Mouse (Mus musculus) midbrain, postnatal 0 days (tissue): ENCODE measurements around the gene Slc1a2. TPM values are rescaled to one million over a fixed set of nuclear protein-coding genes. Genes with fewer than 3 reads are reported as not detected.

ENCODE experiments used
- ATAC-seq: fragments of 200-750 bp; cut with Nextera tagmentation; 2 replicates; pipeline ENCODE4 v1.8.0; 2017; ENCODE audit warnings: moderate number of reproducible peaks, mild to moderate bottlenecking, moderate TSS enrichment, moderate library complexity; ENCODE audit not compliant: low FRiP score
- DNase-seq: peaks from one replicate; pipeline ENCODE4 v3.0.0-alpha.2; 2015; ENCODE audit warnings: low spot score
- H3K27ac ChIP-seq: fragments of 300-500 bp; sonication (generic); 2 replicates; pipeline ENCODE4 v1.5.1; 2014; ENCODE audit warnings: low read depth, mild to moderate bottlenecking, low read length, mixed read lengths
- H3K27me3 ChIP-seq: fragments of 300-500 bp; sonication (generic); 2 replicates; pipeline ENCODE4 v1.6.1; 2014; ENCODE audit warnings: low read length, control low read depth, mixed read lengths; ENCODE audit not compliant: insufficient read depth
- H3K36me3 ChIP-seq: fragments of 300-500 bp; sonication (generic); 2 replicates; pipeline ENCODE4 v1.6.1; 2014; ENCODE audit warnings: low read length, control low read depth, mixed read lengths; ENCODE audit not compliant: insufficient read depth
- H3K4me1 ChIP-seq: fragments of 300-500 bp; sonication (generic); 2 replicates; pipeline ENCODE4 v1.6.1; 2014; ENCODE audit warnings: mild to moderate bottlenecking, control low read depth, antibody characterized with exemption, low read length, mixed read lengths; ENCODE audit not compliant: insufficient read depth
- H3K4me2 ChIP-seq: fragments of 300-500 bp; sonication (generic); 2 replicates; pipeline ENCODE4 v1.6.1; 2014; ENCODE audit warnings: low read depth, mild to moderate bottlenecking, low read length, mixed read lengths; ENCODE audit not compliant: poor library complexity, severe bottlenecking
- H3K4me3 ChIP-seq: fragments of 300-500 bp; sonication (generic); 2 replicates; pipeline ENCODE4 v1.5.1; 2014; ENCODE audit warnings: low read depth, mild to moderate bottlenecking, low read length, moderate library complexity
- H3K9ac ChIP-seq: fragments of 300-500 bp; sonication (generic); replicated peaks from 2 replicates; pipeline ENCODE4 v1.6.1; 2014; ENCODE audit warnings: mild to moderate bottlenecking, low read length, moderate library complexity, mixed read lengths; ENCODE audit not compliant: poor library complexity, severe bottlenecking
- H3K9me3 ChIP-seq: fragments of 300-500 bp; sonication (generic); 2 replicates; pipeline ENCODE4 v1.6.1; 2016; ENCODE audit warnings: low read length, control low read depth
- CTCF ChIP-seq: IDR thresholded peaks from 2 replicates; pipeline ENCODE4 v1.5.1; 2016; ENCODE audit warnings: antibody characterized with exemption, mild to moderate bottlenecking
- WGBS: fragments of 180-500 bp; shearing (Covaris S2); extraction: QIAGEN DNeasy Blood & Tissue Kit; methylation state at CpG from one replicate; pipeline ENCODE4 v1.1.7; 2014; 5-methylcytosine and 5-hydroxymethylcytosine counted together
- polyA plus RNA-seq: library from polyadenylated mRNA; unstranded; fragments of >200 nt; fragmentation: Nextera tagmentation; extraction: Ambion mirVana; gene quantifications from 2 replicates; pipeline ENCODE4 v1.2.1, GENCODE M21; 2015
- total RNA-seq: library from RNA; depleted of rRNA; stranded (reverse); fragments of >200 nt; gene quantifications from 2 replicates; pipeline ENCODE4 v1.2.3, GENCODE M21; 2014; rRNA removed

Gene Slc1a2
- total RNA-seq (97.1 and 102 TPM in 2 replicates), polyA plus RNA-seq (13.4 and 15.7 TPM in 2 replicates)

- Histone ChIP-seq H3K36me3 (no peaks in the 10 kb centered on the region), H3K9ac (peak within 1 kb of the TSS; percentile 79), H3K27me3 (no peaks in the 10 kb centered on the region), H3K4me3 (peak within 1 kb of the TSS; percentile 83), H3K27ac (peak within 1 kb of the TSS; percentile 88), H3K4me1 (peaks cover 21% of the 10 kb centered on the region; the same call in 1 of the 2 replicates), H3K4me2 (peak within 1 kb of the TSS; percentile 87), H3K9me3 (no peaks in the 10 kb centered on the region)
- DNase-seq: no peak
- TF ChIP-seq CTCF: no peak
- peak; percentile 54 for ATAC-seq
- under 1% methylated on average over 17 of the region's 20 CpGs for WGBS
These were observed at the start of gene Slc1a2 for GRCm38 (mm10) chr2:102658163-102658660. Gene Slc1a2, plus strand, starts transcription at chr2:102658659.

GRCm38 (mm10) chr2:102610485-102610884 is 48.0 kb upstream of the Slc1a2 start:
- no peaks in the 10 kb centered on the region for H3K9me3 ChIP-seq
- 96% methylated on average over 4 of the region's 4 CpGs for WGBS
- no peak overlapping the region for H3K27ac ChIP-seq
- no peak overlapping the region for H3K4me2 ChIP-seq
- H3K9ac ChIP-seq: no peak overlapping the region
- DNase-seq (no peak), ATAC-seq (no peak)
- no peaks in the 10 kb centered on the region for H3K27me3 ChIP-seq
- no peak for TF ChIP-seq CTCF
- H3K36me3 ChIP-seq: no peaks in the 10 kb centered on the region
- H3K4me3 ChIP-seq: no peak overlapping the region
- H3K4me1 ChIP-seq: no peaks in the 10 kb centered on the region

GRCm38 (mm10) chr2:102616637-102617036 is 41.8 kb upstream of the Slc1a2 start:
- Histone ChIP-seq H3K4me2 (no peak overlapping the region), H3K27ac (no peak overlapping the region), H3K9me3 (no peaks in the 10 kb centered on the region), H3K27me3 (no peaks in the 10 kb centered on the region), H3K36me3 (no peaks in the 10 kb centered on the region), H3K4me3 (no peak overlapping the region), H3K4me1 (no peaks in the 10 kb centered on the region), H3K9ac (no peak overlapping the region)
- 73% methylated on average over 2 of the region's 2 CpGs for WGBS
- ATAC-seq (no peak), DNase-seq (no peak)
- TF ChIP-seq CTCF: no peak

- H3K4me3 ChIP-seq: no peak overlapping the region
- H3K27ac ChIP-seq: peak overlapping the region; percentile 57; the same call in 1 of the 2 replicates
- H3K4me1 ChIP-seq: no peaks in the 10 kb centered on the region
- WGBS: 52% methylated on average over 12 of the region's 12 CpGs
- H3K36me3 ChIP-seq: no peaks in the 10 kb centered on the region
- H3K9me3 ChIP-seq: no peaks in the 10 kb centered on the region
- no peak for TF ChIP-seq CTCF
- peak; percentile 79; the same call in 1 of the 2 replicates for ATAC-seq
- H3K27me3 ChIP-seq: no peaks in the 10 kb centered on the region
- DNase-seq: peak; percentile 68
- H3K4me2 ChIP-seq: no peak overlapping the region
- H3K9ac ChIP-seq: no peak overlapping the region
These were observed 37.6 kb upstream of the Slc1a2 start for GRCm38 (mm10) chr2:102620744-102621429.

- H3K9ac ChIP-seq: no peak overlapping the region
- no peaks in the 10 kb centered on the region for H3K4me1 ChIP-seq
- TF ChIP-seq CTCF: no peak
- no peak overlapping the region for H3K27ac ChIP-seq
- H3K4me2 ChIP-seq: no peak overlapping the region
- H3K9me3 ChIP-seq: no peaks in the 10 kb centered on the region
- DNase-seq (no peak), ATAC-seq (no peak)
- no peak overlapping the region for H3K4me3 ChIP-seq
- no peaks in the 10 kb centered on the region for H3K36me3 ChIP-seq
- WGBS: 92% methylated on average over 5 of the region's 5 CpGs
- H3K27me3 ChIP-seq: no peaks in the 10 kb centered on the region
These were observed 36.3 kb upstream of the Slc1a2 start for GRCm38 (mm10) chr2:102622176-102622575.

- H3K9ac ChIP-seq: no peak overlapping the region
- H3K9me3 ChIP-seq: no peaks in the 10 kb centered on the region
- TF ChIP-seq CTCF: no peak
- no peak overlapping the region for H3K4me2 ChIP-seq
- no peaks in the 10 kb centered on the region for H3K36me3 ChIP-seq
- no peak for DNase-seq
- no peak overlapping the region for H3K4me3 ChIP-seq
- H3K4me1 ChIP-seq: no peaks in the 10 kb centered on the region
- no peak for ATAC-seq
- H3K27ac ChIP-seq: no peak overlapping the region
- H3K27me3 ChIP-seq: no peaks in the 10 kb centered on the region
These were observed 35.5 kb upstream of the Slc1a2 start for GRCm38 (mm10) chr2:102622943-102623342.
